Mouse (Mus musculus): ENCODE results near the gene Akt1s1. TPM values are rescaled to one million over a fixed set of nuclear protein-coding genes. Genes with fewer than 3 reads are reported as not detected.

The Akt1s1 gene
- polyA plus RNA-seq, 1 experiment from 2014 or later: 70.8 TPM

- Histone ChIP-seq H3K9ac (ENCODE audit: low read length) (peak within 1 kb of the TSS; percentile 95), H3K27ac (replicated peaks) (peak within 1 kb of the TSS; percentile 98), H3K4me2 (replicated peaks; ENCODE audit: low read depth) (peak within 1 kb of the TSS; percentile 80), H3K36me3 (ENCODE audit: control insufficient read depth, insufficient read depth, low read length) (no peaks in the 10 kb centered on the region), H3K4me1 (replicated peaks; ENCODE audit: control insufficient read depth, insufficient read depth) (peaks cover 16% of the 10 kb centered on the region), H3K27me3 (ENCODE audit: control insufficient read depth, insufficient read depth, low read length) (no peaks in the 10 kb centered on the region), H3K4me3 (ENCODE audit: low read depth, low read length) (peak within 1 kb of the TSS; percentile 82), H3K9me3 (ENCODE audit: control insufficient read depth, low read length) (no peaks in the 10 kb centered on the region)
- TF ChIP-seq CTCF (IDR thresholded peaks at IDR 0.05; ENCODE audit: low read depth): no peak
- no peak for TF ChIP-seq EP300 (optimal IDR thresholded peaks at IDR 0.05)
- DNase-seq (ENCODE audit: low spot score) (peak; percentile 73), ATAC-seq (ENCODE audit: low FRiP score, low TSS enrichment) (peak; percentile 31)
- WGBS: under 1% methylated on average over 45 of the region's 57 CpGs
Observed at GRCm38 (mm10) chr7:44816470-44817021, 32.2 kb upstream of the Akt1s1 start, which contains the start of gene Atf5. Atf5 (minus strand) TSS chr7:44816658.

- WGBS: 10% methylated on average over 3 of the region's 3 CpGs
Observed at GRCm38 (mm10) chr7:44817441-44817840, 31.4 kb upstream of the Akt1s1 start.

GRCm38 (mm10) chr7:44818164-44818563, 30.6 kb upstream of the Akt1s1 start:
- TF ChIP-seq CTCF (IDR thresholded peaks at IDR 0.05; ENCODE audit: low read depth) (peak; percentile 65), EP300 (optimal IDR thresholded peaks at IDR 0.05) (no peak)
- Histone ChIP-seq H3K27me3 (ENCODE audit: control insufficient read depth, insufficient read depth, low read length) (no peaks in the 10 kb centered on the region), H3K27ac (replicated peaks) (peak overlapping the region; percentile 70), H3K9ac (ENCODE audit: low read length) (peak overlapping the region; percentile 95), H3K9me3 (ENCODE audit: control insufficient read depth, low read length) (no peaks in the 10 kb centered on the region), H3K4me3 (ENCODE audit: low read depth, low read length) (peak overlapping the region; percentile 18; the same call in 1 of the 2 replicates), H3K4me1 (replicated peaks; ENCODE audit: control insufficient read depth, insufficient read depth) (peaks cover 16% of the 10 kb centered on the region), H3K36me3 (ENCODE audit: control insufficient read depth, insufficient read depth, low read length) (no peaks in the 10 kb centered on the region), H3K4me2 (replicated peaks; ENCODE audit: low read depth) (peak overlapping the region; percentile 80)
- peak; percentile 45 for DNase-seq (ENCODE audit: low spot score)
- WGBS: 8% methylated on average over 2 of the region's 2 CpGs
- ATAC-seq (ENCODE audit: low FRiP score, low TSS enrichment): no peak

More at GRCm38 (mm10) chr7:44817441-44817840, 31.4 kb upstream of the Akt1s1 start:
- peaks cover 16% of the 10 kb centered on the region for H3K4me1 ChIP-seq (replicated peaks; ENCODE audit: control insufficient read depth, insufficient read depth)
- no peaks in the 10 kb centered on the region for H3K9me3 ChIP-seq (ENCODE audit: control insufficient read depth, low read length)
- H3K4me3 ChIP-seq (ENCODE audit: low read depth, low read length): peak overlapping the region; percentile 82
- peak overlapping the region; percentile 95 for H3K9ac ChIP-seq (ENCODE audit: low read length)
- no peak for ATAC-seq (ENCODE audit: low FRiP score, low TSS enrichment)
- no peaks in the 10 kb centered on the region for H3K36me3 ChIP-seq (ENCODE audit: control insufficient read depth, insufficient read depth, low read length)
- H3K27ac ChIP-seq (replicated peaks): peak overlapping the region; percentile 98
- no peak for DNase-seq (ENCODE audit: low spot score)
- H3K4me2 ChIP-seq (replicated peaks; ENCODE audit: low read depth): peak overlapping the region; percentile 80
- no peaks in the 10 kb centered on the region for H3K27me3 ChIP-seq (ENCODE audit: control insufficient read depth, insufficient read depth, low read length)
- no peak for TF ChIP-seq CTCF (IDR thresholded peaks at IDR 0.05; ENCODE audit: low read depth)
- TF ChIP-seq EP300 (optimal IDR thresholded peaks at IDR 0.05): no peak

- peaks cover 16% of the 10 kb centered on the region for H3K4me1 ChIP-seq (replicated peaks; ENCODE audit: control insufficient read depth, insufficient read depth)
- 22% methylated on average over 6 of the region's 6 CpGs for WGBS
Observed at GRCm38 (mm10) chr7:44818751-44819235, 30.0 kb upstream of the Akt1s1 start.

GRCm38 (mm10) chr7:44819391-44819790, 29.4 kb upstream of the Akt1s1 start:
- Histone ChIP-seq H3K4me2 (replicated peaks; ENCODE audit: low read depth) (peak overlapping the region; percentile 39), H3K27ac (replicated peaks) (peak overlapping the region; percentile 56), H3K27me3 (ENCODE audit: control insufficient read depth, insufficient read depth, low read length) (no peaks in the 10 kb centered on the region), H3K36me3 (ENCODE audit: control insufficient read depth, insufficient read depth, low read length) (no peaks in the 10 kb centered on the region), H3K9me3 (ENCODE audit: control insufficient read depth, low read length) (no peaks in the 10 kb centered on the region), H3K4me1 (replicated peaks; ENCODE audit: control insufficient read depth, insufficient read depth) (peaks cover 16% of the 10 kb centered on the region), H3K9ac (ENCODE audit: low read length) (peak overlapping the region; percentile 47), H3K4me3 (ENCODE audit: low read depth, low read length) (peak overlapping the region; percentile 18; the same call in 1 of the 2 replicates)
- TF ChIP-seq CTCF (IDR thresholded peaks at IDR 0.05; ENCODE audit: low read depth): no peak
- TF ChIP-seq EP300 (optimal IDR thresholded peaks at IDR 0.05): no peak
- no peak for ATAC-seq (ENCODE audit: low FRiP score, low TSS enrichment)
- 95% methylated on average over 2 of the region's 2 CpGs for WGBS
- DNase-seq (ENCODE audit: low spot score): peak; percentile 8

More at GRCm38 (mm10) chr7:44818751-44819235, 30.0 kb upstream of the Akt1s1 start:
- H3K36me3 ChIP-seq (ENCODE audit: control insufficient read depth, insufficient read depth, low read length): no peaks in the 10 kb centered on the region
- H3K9me3 ChIP-seq (ENCODE audit: control insufficient read depth, low read length): no peaks in the 10 kb centered on the region
- H3K4me3 ChIP-seq (ENCODE audit: low read depth, low read length): peak overlapping the region; percentile 18
- H3K27me3 ChIP-seq (ENCODE audit: control insufficient read depth, insufficient read depth, low read length): no peaks in the 10 kb centered on the region
- ATAC-seq (ENCODE audit: low FRiP score, low TSS enrichment) (no peak), DNase-seq (ENCODE audit: low spot score) (peak; percentile 61)
- H3K4me2 ChIP-seq (replicated peaks; ENCODE audit: low read depth): peak overlapping the region; percentile 39
- H3K27ac ChIP-seq (replicated peaks): peak overlapping the region; percentile 70
- peak overlapping the region; percentile 47 for H3K9ac ChIP-seq (ENCODE audit: low read length)
- no peak for TF ChIP-seq EP300 (optimal IDR thresholded peaks at IDR 0.05)

- no peak for TF ChIP-seq EP300 (optimal IDR thresholded peaks at IDR 0.05)
- TF ChIP-seq CTCF (IDR thresholded peaks at IDR 0.05; ENCODE audit: low read depth): no peak
- DNase-seq (ENCODE audit: low spot score) (peak; percentile 13), ATAC-seq (ENCODE audit: low FRiP score, low TSS enrichment) (no peak)
- no peak overlapping the region; the same call in 1 of the 2 replicates for H3K4me2 ChIP-seq (replicated peaks; ENCODE audit: low read depth)
- no peak overlapping the region; the same call in 1 of the 2 replicates for H3K9ac ChIP-seq (ENCODE audit: low read length)
- H3K4me3 ChIP-seq (ENCODE audit: low read depth, low read length): no peak overlapping the region
- H3K27me3 ChIP-seq (ENCODE audit: control insufficient read depth, insufficient read depth, low read length): no peaks in the 10 kb centered on the region
- H3K4me1 ChIP-seq (replicated peaks; ENCODE audit: control insufficient read depth, insufficient read depth): peaks cover 16% of the 10 kb centered on the region
- H3K9me3 ChIP-seq (ENCODE audit: control insufficient read depth, low read length): no peaks in the 10 kb centered on the region
- no peaks in the 10 kb centered on the region for H3K36me3 ChIP-seq (ENCODE audit: control insufficient read depth, insufficient read depth, low read length)
- peak overlapping the region; percentile 56 for H3K27ac ChIP-seq (replicated peaks)
- WGBS: 44% methylated on average over 5 of the region's 5 CpGs
Observed at GRCm38 (mm10) chr7:44819863-44820262, 28.9 kb upstream of the Akt1s1 start.
